Comparison of ENCODE assay signal across 8 mouse cellular contexts in genomic region chr17:33779271-33779966, GRCm38 (mm10). TPM values are rescaled to one million over a fixed set of nuclear protein-coding genes. Genes with fewer than 3 reads are reported as not detected.
DNase-seq lines count a peak whose midpoint lies in the region; ATAC-seq and TF ChIP-seq lines count a peak whose summit lies in the region.

No protein-coding gene starts in this region.

- peak overlapping the region; percentile 7 for H3K4me3 ChIP-seq in midbrain, embryonic 10.5 days
- H3K4me3 ChIP-seq in midbrain, embryonic 11.5 days (ENCODE audit: low read depth, low read length), result no peak overlapping the region
- H3K4me3 ChIP-seq in embryonic facial prominence, embryonic 15.5 days (replicated peaks), result peak overlapping the region; percentile 48
- H3K4me3 ChIP-seq in limb, embryonic 10.5 days, result peak overlapping the region; percentile 67
- no peak overlapping the region for H3K4me3 ChIP-seq in midbrain, postnatal 0 days (ENCODE audit: low read depth, low read length)

- H3K4me1 ChIP-seq in midbrain, embryonic 10.5 days, result peaks cover 28% of the 10 kb centered on the region
- H3K4me1 ChIP-seq in midbrain, embryonic 11.5 days (ENCODE audit: control insufficient read depth, insufficient read depth, low read length), result peaks cover 5% of the 10 kb centered on the region
- H3K4me1 ChIP-seq in embryonic facial prominence, embryonic 15.5 days, result peaks cover 57% of the 10 kb centered on the region
- H3K4me1 ChIP-seq in limb, embryonic 10.5 days, result peaks cover 51% of the 10 kb centered on the region
- H3K4me1 ChIP-seq in midbrain, postnatal 0 days (ENCODE audit: insufficient read depth, low read length), result peaks cover 9% of the 10 kb centered on the region; the same call in 1 of the 2 replicates

- ATAC-seq in midbrain, embryonic 11.5 days (ENCODE audit: low FRiP score), result no peak
- peak; percentile 92 for ATAC-seq in embryonic facial prominence, embryonic 15.5 days (ENCODE audit: insufficient number of reproducible peaks, low FRiP score, low TSS enrichment, low read depth)
- peak; percentile 75 for ATAC-seq in midbrain, postnatal 0 days (ENCODE audit: low FRiP score)

- no peaks in the 10 kb centered on the region for H3K9me3 ChIP-seq in midbrain, embryonic 10.5 days (replicated peaks)
- no peaks in the 10 kb centered on the region for H3K9me3 ChIP-seq in midbrain, embryonic 11.5 days (ENCODE audit: control insufficient read depth, low read length)
- H3K9me3 ChIP-seq in embryonic facial prominence, embryonic 15.5 days (replicated peaks), result no peaks in the 10 kb centered on the region
- no peaks in the 10 kb centered on the region for H3K9me3 ChIP-seq in limb, embryonic 10.5 days (replicated peaks)
- H3K9me3 ChIP-seq in midbrain, postnatal 0 days (ENCODE audit: low read length), result no peaks in the 10 kb centered on the region

- peaks cover 10% of the 10 kb centered on the region for H3K27me3 ChIP-seq in midbrain, embryonic 10.5 days (ENCODE audit: low read depth, poor library complexity, severe bottlenecking)
- no peaks in the 10 kb centered on the region for H3K27me3 ChIP-seq in midbrain, embryonic 11.5 days (ENCODE audit: control insufficient read depth, insufficient read depth, low read length)
- no peaks in the 10 kb centered on the region for H3K27me3 ChIP-seq in embryonic facial prominence, embryonic 15.5 days
- no peaks in the 10 kb centered on the region for H3K27me3 ChIP-seq in limb, embryonic 10.5 days (ENCODE audit: low read depth, poor library complexity, severe bottlenecking)
- H3K27me3 ChIP-seq in midbrain, postnatal 0 days (ENCODE audit: insufficient read depth, low read length), result no peaks in the 10 kb centered on the region

- WGBS in midbrain, embryonic 10.5 days, result 59% methylated on average over 9 of the region's 9 CpGs
- WGBS in midbrain, embryonic 11.5 days, result 68% methylated on average over 9 of the region's 9 CpGs
- WGBS in embryonic facial prominence, embryonic 15.5 days, result 13% methylated on average over 9 of the region's 9 CpGs
- WGBS in limb, embryonic 10.5 days, result 40% methylated on average over 9 of the region's 9 CpGs
- WGBS in midbrain, postnatal 0 days, result 59% methylated on average over 8 of the region's 9 CpGs

- no peak overlapping the region for H3K4me2 ChIP-seq in midbrain, embryonic 11.5 days
- peak overlapping the region; percentile 77 for H3K4me2 ChIP-seq in embryonic facial prominence, embryonic 15.5 days (replicated peaks)
- H3K4me2 ChIP-seq in midbrain, postnatal 0 days (ENCODE audit: low read depth, low read length, poor library complexity, severe bottlenecking), result peak overlapping the region; percentile 79

- peaks cover 24% of the 10 kb centered on the region for H3K36me3 ChIP-seq in midbrain, embryonic 10.5 days
- H3K36me3 ChIP-seq in midbrain, embryonic 11.5 days (ENCODE audit: control insufficient read depth, insufficient read depth, low read length), result no peaks in the 10 kb centered on the region
- H3K36me3 ChIP-seq in embryonic facial prominence, embryonic 15.5 days, result peaks cover 23% of the 10 kb centered on the region
- H3K36me3 ChIP-seq in limb, embryonic 10.5 days, result peaks cover 40% of the 10 kb centered on the region
- H3K36me3 ChIP-seq in midbrain, postnatal 0 days (ENCODE audit: insufficient read depth, low read length), result peaks cover 7% of the 10 kb centered on the region; the same call in 1 of the 2 replicates

- peak overlapping the region; percentile 39 for H3K27ac ChIP-seq in midbrain, embryonic 10.5 days (replicated peaks)
- H3K27ac ChIP-seq in midbrain, embryonic 11.5 days (ENCODE audit: low read depth, low read length), result no peak overlapping the region
- H3K27ac ChIP-seq in embryonic facial prominence, embryonic 15.5 days (replicated peaks), result peak overlapping the region; percentile 93
- peak overlapping the region; percentile 90 for H3K27ac ChIP-seq in limb, embryonic 10.5 days
- H3K27ac ChIP-seq in midbrain, postnatal 0 days (ENCODE audit: low read depth, low read length), result peak overlapping the region; percentile 52; the same call in 1 of the 2 replicates

- H3K9ac ChIP-seq in midbrain, embryonic 11.5 days (ENCODE audit: low read length), result no peak overlapping the region
- H3K9ac ChIP-seq in embryonic facial prominence, embryonic 15.5 days, result no peak overlapping the region
- H3K9ac ChIP-seq in midbrain, postnatal 0 days (replicated peaks; ENCODE audit: low read length, poor library complexity, severe bottlenecking), result no peak overlapping the region

- TF ChIP-seq CTCF in midbrain, postnatal 0 days (IDR thresholded peaks at IDR 0.05), result no peak

- peak; percentile 60 for DNase-seq in midbrain, embryonic 10.5 days (ENCODE audit: low spot score)
- DNase-seq in midbrain, embryonic 11.5 days (ENCODE audit: low spot score, missing footprints), result no peak
- peak; percentile 97 to 98 for DNase-seq in heart, adult 9 months (ENCODE audit: low spot score in 2 of 2)
- peak; percentile 99 for DNase-seq in kidney, adult 9 months
- DNase-seq in limb, embryonic 10.5 days (ENCODE audit: low spot score), result peak; percentile 96
- peak; percentile 91 for DNase-seq in midbrain, postnatal 0 days (ENCODE audit: low spot score)
- peak; percentile 93 for DNase-seq in testis, postnatal 10 days (ENCODE audit: low spot score)

RNA-seq across cellular contexts. Expression of gene Angptl4, which starts 2.2 kb away (rescaled TPM):
- 17.7 and 20.7 TPM in 2 replicates for polyA plus RNA-seq in midbrain, embryonic 10.5 days (2016; fragmentation: Nextera tagmentation; extraction: Ambion mirVana)
- polyA plus RNA-seq in midbrain, embryonic 11.5 days (2014; fragmentation: Nextera tagmentation; extraction: Ambion mirVana), result 20.6 and 21.4 TPM in 2 replicates
- 58.8 and 67.2 TPM in 2 replicates for polyA plus RNA-seq in embryonic facial prominence, embryonic 15.5 days (2015; fragmentation: Nextera tagmentation; extraction: Ambion mirVana)
- 30.2 and 38.9 TPM in 2 replicates for polyA plus RNA-seq in limb, embryonic 10.5 days (2016; fragmentation: Nextera tagmentation; extraction: Ambion mirVana)
- total RNA-seq in midbrain, postnatal 0 days (2014; rRNA removed), result 21.4 and 22.5 TPM in 2 replicates
- 27.5 and 33.5 TPM in 2 replicates for polyA plus RNA-seq in midbrain, postnatal 0 days (2015; fragmentation: Nextera tagmentation; extraction: Ambion mirVana)

RNA-seq across cellular contexts. Expression of gene Rab11b, which starts 19.1 kb away (rescaled TPM):
- polyA plus RNA-seq in midbrain, embryonic 10.5 days (2016; fragmentation: Nextera tagmentation; extraction: Ambion mirVana), result 363 and 422 TPM in 2 replicates
- polyA plus RNA-seq in midbrain, embryonic 11.5 days (2014; fragmentation: Nextera tagmentation; extraction: Ambion mirVana), result 295 and 314 TPM in 2 replicates
- 269 and 325 TPM in 2 replicates for polyA plus RNA-seq in embryonic facial prominence, embryonic 15.5 days (2015; fragmentation: Nextera tagmentation; extraction: Ambion mirVana)
- 325 and 350 TPM in 2 replicates for polyA plus RNA-seq in limb, embryonic 10.5 days (2016; fragmentation: Nextera tagmentation; extraction: Ambion mirVana)
- 120 and 158 TPM in 2 replicates for total RNA-seq in midbrain, postnatal 0 days (2014; rRNA removed)
- 607 and 619 TPM in 2 replicates for polyA plus RNA-seq in midbrain, postnatal 0 days (2015; fragmentation: Nextera tagmentation; extraction: Ambion mirVana)

RNA-seq across cellular contexts. Expression of gene Kank3, which starts 30.9 kb away (rescaled TPM):
- 24.6 and 29.4 TPM in 2 replicates for polyA plus RNA-seq in midbrain, embryonic 10.5 days (2016; fragmentation: Nextera tagmentation; extraction: Ambion mirVana)
- 18.3 and 23.9 TPM in 2 replicates for polyA plus RNA-seq in midbrain, embryonic 11.5 days (2014; fragmentation: Nextera tagmentation; extraction: Ambion mirVana)
- polyA plus RNA-seq in embryonic facial prominence, embryonic 15.5 days (2015; fragmentation: Nextera tagmentation; extraction: Ambion mirVana), result 45.3 and 45.8 TPM in 2 replicates
- polyA plus RNA-seq in limb, embryonic 10.5 days (2016; fragmentation: Nextera tagmentation; extraction: Ambion mirVana), result 24.8 and 28.5 TPM in 2 replicates
- total RNA-seq in midbrain, postnatal 0 days (2014; rRNA removed), result 19.8 and 38.4 TPM in 2 replicates
- 46.2 and 50.0 TPM in 2 replicates for polyA plus RNA-seq in midbrain, postnatal 0 days (2015; fragmentation: Nextera tagmentation; extraction: Ambion mirVana)

RNA-seq across cellular contexts. Expression of gene Rps28, which starts 44.9 kb away (rescaled TPM):
- polyA plus RNA-seq in midbrain, embryonic 10.5 days (2016; fragmentation: Nextera tagmentation; extraction: Ambion mirVana), result 699 and 827 TPM in 2 replicates
- polyA plus RNA-seq in midbrain, embryonic 11.5 days (2014; fragmentation: Nextera tagmentation; extraction: Ambion mirVana), result 748 and 845 TPM in 2 replicates
- 998 and 1,000 TPM in 2 replicates for polyA plus RNA-seq in embryonic facial prominence, embryonic 15.5 days (2015; fragmentation: Nextera tagmentation; extraction: Ambion mirVana)
- polyA plus RNA-seq in limb, embryonic 10.5 days (2016; fragmentation: Nextera tagmentation; extraction: Ambion mirVana), result 867 and 991 TPM in 2 replicates
- 348 and 379 TPM in 2 replicates for total RNA-seq in midbrain, postnatal 0 days (2014; rRNA removed)
- polyA plus RNA-seq in midbrain, postnatal 0 days (2015; fragmentation: Nextera tagmentation; extraction: Ambion mirVana), result 513 and 564 TPM in 2 replicates

RNA-seq across cellular contexts. Expression of gene Ndufa7, which starts 45.0 kb away (rescaled TPM):
- 496 and 518 TPM in 2 replicates for polyA plus RNA-seq in midbrain, embryonic 10.5 days (2016; fragmentation: Nextera tagmentation; extraction: Ambion mirVana)
- polyA plus RNA-seq in midbrain, embryonic 11.5 days (2014; fragmentation: Nextera tagmentation; extraction: Ambion mirVana), result 408 and 456 TPM in 2 replicates
- 432 and 453 TPM in 2 replicates for polyA plus RNA-seq in embryonic facial prominence, embryonic 15.5 days (2015; fragmentation: Nextera tagmentation; extraction: Ambion mirVana)
- polyA plus RNA-seq in limb, embryonic 10.5 days (2016; fragmentation: Nextera tagmentation; extraction: Ambion mirVana), result 497 and 518 TPM in 2 replicates
- total RNA-seq in midbrain, postnatal 0 days (2014; rRNA removed), result 211 and 345 TPM in 2 replicates
- polyA plus RNA-seq in midbrain, postnatal 0 days (2015; fragmentation: Nextera tagmentation; extraction: Ambion mirVana), result 501 and 560 TPM in 2 replicates

Comparison
In these comparisons a context has a peak if more than half of its experiments do, and no peak if none do; other contexts are left out.
1. H3K4me3 ChIP-seq: peak in midbrain, embryonic 10.5 days (single experiment), embryonic facial prominence, embryonic 15.5 days (single experiment) and limb, embryonic 10.5 days (single experiment); none in midbrain, embryonic 11.5 days (single experiment) and midbrain, postnatal 0 days (single experiment).